Mouse (Mus musculus): ENCODE measurements around the gene Bean1. TPM values are rescaled to one million over a fixed set of nuclear protein-coding genes. Genes with fewer than 3 reads are reported as not detected.

Gene Bean1
- total RNA-seq, 2 experiments from 2014 or later = 0.08 to 0.39 TPM

GRCm38 (mm10) chr8:104177054-104177453, 6.8 kb downstream of the Bean1 start:
- H3K27ac ChIP-seq = no peak overlapping the region
- intact Hi-C loops (cut with DNase I) = no loop called here
- TF ChIP-seq CTCF (IDR thresholded peaks at IDR 0.05) = no peak
- no peak overlapping the region for H3K4me3 ChIP-seq
- DNase-seq = no peak

- H3K27ac ChIP-seq = no peak overlapping the region
- DNase-seq = no peak
- TF ChIP-seq CTCF (IDR thresholded peaks at IDR 0.05) = no peak
- H3K4me3 ChIP-seq = no peak overlapping the region
- intact Hi-C loops (cut with DNase I) = no loop called here
These were observed 14.7 kb downstream of the Bean1 start for GRCm38 (mm10) chr8:104184905-104185304.

GRCm38 (mm10) chr8:104186827-104187226, 16.6 kb downstream of the Bean1 start:
- intact Hi-C loops (cut with DNase I) = no loop called here
- Histone ChIP-seq H3K27ac (no peak overlapping the region), H3K4me3 (no peak overlapping the region)
- DNase-seq = no peak
- no peak for TF ChIP-seq CTCF (IDR thresholded peaks at IDR 0.05)

- intact Hi-C loops (cut with DNase I) = no loop called here
- no peak for TF ChIP-seq CTCF (IDR thresholded peaks at IDR 0.05)
These were observed 17.4 kb downstream of the Bean1 start for GRCm38 (mm10) chr8:104187622-104188021.

GRCm38 (mm10) chr8:104188459-104188858, 18.2 kb downstream of the Bean1 start:
- intact Hi-C loops (cut with DNase I) = no loop called here
- Histone ChIP-seq H3K27ac (no peak overlapping the region), H3K4me3 (no peak overlapping the region)
- no peak for TF ChIP-seq CTCF (IDR thresholded peaks at IDR 0.05)
- no peak for DNase-seq

More at GRCm38 (mm10) chr8:104187622-104188021, 17.4 kb downstream of the Bean1 start:
- no peak overlapping the region for H3K27ac ChIP-seq
- DNase-seq = no peak
- no peak overlapping the region for H3K4me3 ChIP-seq

GRCm38 (mm10) chr8:104190777-104191468, 20.7 kb downstream of the Bean1 start:
- no peak overlapping the region for H3K4me3 ChIP-seq
- no peak overlapping the region for H3K27ac ChIP-seq
- DNase-seq = no peak
- no peak for TF ChIP-seq CTCF (IDR thresholded peaks at IDR 0.05)
- intact Hi-C loops (cut with DNase I) = no loop called here

- no peak overlapping the region for H3K4me3 ChIP-seq
- H3K27ac ChIP-seq = no peak overlapping the region
- TF ChIP-seq CTCF (IDR thresholded peaks at IDR 0.05) = no peak
- no peak for DNase-seq
- intact Hi-C loops (cut with DNase I) = no loop called here
These were observed 21.3 kb downstream of the Bean1 start for GRCm38 (mm10) chr8:104191496-104191895.

- intact Hi-C loops (cut with DNase I) = no loop called here
- no peak for DNase-seq
These were observed 29.6 kb downstream of the Bean1 start for GRCm38 (mm10) chr8:104199802-104200201.

GRCm38 (mm10) chr8:104201622-104202021, 31.4 kb downstream of the Bean1 start:
- no peak for TF ChIP-seq CTCF (IDR thresholded peaks at IDR 0.05)
- intact Hi-C loops (cut with DNase I) = no loop called here
- H3K27ac ChIP-seq = no peak overlapping the region
- no peak for DNase-seq
- no peak overlapping the region for H3K4me3 ChIP-seq

More at GRCm38 (mm10) chr8:104199802-104200201, 29.6 kb downstream of the Bean1 start:
- H3K27ac ChIP-seq = no peak overlapping the region
- no peak for TF ChIP-seq CTCF (IDR thresholded peaks at IDR 0.05)
- H3K4me3 ChIP-seq = no peak overlapping the region

- Histone ChIP-seq H3K27ac (no peak overlapping the region), H3K4me3 (no peak overlapping the region)
- TF ChIP-seq CTCF (IDR thresholded peaks at IDR 0.05) = no peak
- DNase-seq = no peak
- intact Hi-C loops (cut with DNase I) = no loop called here
These were observed 32.1 kb downstream of the Bean1 start for GRCm38 (mm10) chr8:104202320-104202719.

- H3K4me3 ChIP-seq = no peak overlapping the region
- no peak overlapping the region for H3K27ac ChIP-seq
- no peak for TF ChIP-seq CTCF (IDR thresholded peaks at IDR 0.05)
- DNase-seq = no peak
- intact Hi-C loops (cut with DNase I) = no loop called here
These were observed 35.0 kb downstream of the Bean1 start for GRCm38 (mm10) chr8:104205292-104205691.

- intact Hi-C loops (cut with DNase I) = no loop called here
- Histone ChIP-seq H3K4me3 (no peak overlapping the region), H3K27ac (no peak overlapping the region)
- no peak for DNase-seq
- TF ChIP-seq CTCF (IDR thresholded peaks at IDR 0.05) = no peak
These were observed 47.4 kb downstream of the Bean1 start for GRCm38 (mm10) chr8:104217601-104218000.

- Histone ChIP-seq H3K4me3 (no peak overlapping the region), H3K27ac (no peak overlapping the region)
- intact Hi-C loops (cut with DNase I) = loop anchor here (1.0 kb wide), 1 partner anchor 73 kb away; no protein-coding TSS in a partner anchor
- DNase-seq = peak; percentile 50
- TF ChIP-seq CTCF (IDR thresholded peaks at IDR 0.05) = peak; percentile 81
These were observed 48.8 kb downstream of the Bean1 start for GRCm38 (mm10) chr8:104219079-104219478.

- DNase-seq = peak; percentile 78
- peak; percentile 95 for TF ChIP-seq CTCF (IDR thresholded peaks at IDR 0.05)
- intact Hi-C loops (cut with DNase I) = loop anchor here (1.0 to 2.0 kb wide), 2 partner anchors 74 to 129 kb away; no protein-coding TSS in a partner anchor
- Histone ChIP-seq H3K27ac (no peak overlapping the region), H3K4me3 (no peak overlapping the region)
These were observed 49.6 kb downstream of the Bean1 start for GRCm38 (mm10) chr8:104219806-104220205.

Data from gastrocnemius, adult 2 months (tissue).